In the genomic region with DNA sequence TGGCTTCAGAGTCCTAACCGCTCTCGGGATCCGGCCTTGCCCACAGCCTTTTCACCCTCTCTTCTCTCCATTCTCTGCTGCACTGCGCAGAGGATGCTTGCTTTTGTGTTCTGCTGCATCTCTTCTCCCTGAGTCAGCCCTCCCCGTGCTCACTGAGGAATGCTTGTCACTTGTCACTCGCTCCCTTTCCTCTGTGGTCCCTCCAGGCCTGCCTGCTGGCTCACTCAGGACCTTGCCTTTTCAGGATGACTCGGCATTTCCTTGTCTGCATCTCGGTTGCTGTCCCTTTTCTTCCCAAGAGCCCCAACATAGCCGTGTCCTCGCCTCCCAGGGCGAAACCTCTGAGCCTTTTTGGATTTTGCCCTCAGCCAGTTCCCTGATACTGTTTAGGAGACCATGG, we compare ENCODE assay signal across 14 mouse cellular contexts. TPM values are rescaled to one million over a fixed set of nuclear protein-coding genes. Genes with fewer than 3 reads are reported as not detected.
DNase-seq lines count a peak whose midpoint lies in the region; ATAC-seq and TF ChIP-seq lines count a peak whose summit lies in the region.
"Had no signal": no experiment of that assay in that cellular context is flagged by ENCODE, and none has a peak within 500 bp of the region (broad histone marks: within the 10 kb centered on the region; RNA-seq: fewer than 3 reads in every experiment).

No protein-coding gene starts in this region.

- no peaks in the 10 kb centered on the region for H3K9me3 ChIP-seq in heart, embryonic 12.5 days (replicated peaks)
- H3K9me3 ChIP-seq in hindbrain, embryonic 12.5 days (replicated peaks), result no peaks in the 10 kb centered on the region
- H3K9me3 ChIP-seq: embryonic facial prominence, embryonic 15.5 days had no signal

- H3K27ac ChIP-seq in heart, embryonic 12.5 days (ENCODE audit: poor library complexity, severe bottlenecking), result peak overlapping the region; percentile 68; the same call in 1 of the 2 replicates
- H3K27ac ChIP-seq in hindbrain, embryonic 12.5 days, result no peak overlapping the region
- H3K27ac ChIP-seq in small intestine, adult 2 months (ENCODE audit: insufficient read depth, low read depth, low read length), result peak overlapping the region; percentile 32; the same call in 1 of the 2 replicates
- H3K27ac ChIP-seq: embryonic facial prominence, embryonic 15.5 days had no signal

- TF ChIP-seq POLR2A in small intestine, adult 2 months (IDR thresholded peaks at IDR 0.05; ENCODE audit: low read depth, low read length), result no peak

- DNase-seq in heart, postnatal 4 days, result no peak
- DNase-seq in spleen, postnatal 36 days (ENCODE audit: low spot score in 2 of 2), result peak; percentile 16 to 38
- DNase-seq in spleen, adult 18-20 months, result no peak
- DNase-seq in cerebellum, postnatal 10 days, result no peak
- no peak for DNase-seq in urinary bladder, postnatal 10 days (ENCODE audit: low spot score)
- DNase-seq: heart, postnatal 36 days; kidney, postnatal 25 days; left cerebral cortex, postnatal 4 days; right cerebral cortex, postnatal 25 days; thymus, postnatal 25 days had no signal

- 0 out of 2 replicates have a peak overlapping the region, but pooled peaks have one; percentile 18 for H3K4me2 ChIP-seq in heart, embryonic 12.5 days
- no peak overlapping the region for H3K4me2 ChIP-seq in hindbrain, embryonic 12.5 days (replicated peaks)
- H3K4me2 ChIP-seq: embryonic facial prominence, embryonic 15.5 days had no signal

- H3K9ac ChIP-seq in heart, embryonic 12.5 days, result peak overlapping the region; percentile 34; the same call in 1 of the 2 replicates
- no peak overlapping the region for H3K9ac ChIP-seq in hindbrain, embryonic 12.5 days
- H3K9ac ChIP-seq: embryonic facial prominence, embryonic 15.5 days had no signal

- no peaks in the 10 kb centered on the region for H3K27me3 ChIP-seq in heart, embryonic 12.5 days (replicated peaks)
- no peaks in the 10 kb centered on the region for H3K27me3 ChIP-seq in hindbrain, embryonic 12.5 days
- no peaks in the 10 kb centered on the region for H3K27me3 ChIP-seq in small intestine, adult 2 months (ENCODE audit: control insufficient read depth, insufficient read depth, low read length)
- H3K27me3 ChIP-seq: embryonic facial prominence, embryonic 15.5 days had no signal

- H3K4me1 ChIP-seq in heart, embryonic 12.5 days (replicated peaks), result peaks cover 44% of the 10 kb centered on the region
- 0 out of 2 replicates have a peak, but pooled peaks cover 2% of the 10 kb centered on the region for H3K4me1 ChIP-seq in hindbrain, embryonic 12.5 days
- H3K4me1 ChIP-seq in small intestine, adult 2 months (ENCODE audit: control insufficient read depth, insufficient read depth, insufficient read length, low read length), result peaks cover 13% of the 10 kb centered on the region
- H3K4me1 ChIP-seq: embryonic facial prominence, embryonic 15.5 days had no signal

- 38% methylated on average over 11 of the region's 11 CpGs for whole genome bisulfite sequencing in heart, embryonic 12.5 days
- WGBS in hindbrain, embryonic 12.5 days, result 44% methylated on average over 11 of the region's 11 CpGs
- 61% methylated on average over 11 of the region's 11 CpGs for WGBS in small intestine, adult 2 months

- H3K4me3 ChIP-seq in heart, embryonic 12.5 days, result no peak overlapping the region
- no peak overlapping the region for H3K4me3 ChIP-seq in hindbrain, embryonic 12.5 days
- H3K4me3 ChIP-seq in small intestine, adult 2 months (ENCODE audit: low read depth, low read length), result no peak overlapping the region
- H3K4me3 ChIP-seq: embryonic facial prominence, embryonic 15.5 days had no signal

- no peak for TF ChIP-seq CTCF in small intestine, adult 2 months (IDR thresholded peaks at IDR 0.05; ENCODE audit: extremely low read depth, insufficient read length, insufficient replicate concordance, low read depth, low read length)

- peak; percentile 87 for ATAC-seq in heart, embryonic 12.5 days (ENCODE audit: insufficient number of reproducible peaks, low FRiP score)
- ATAC-seq in hindbrain, embryonic 12.5 days (ENCODE audit: low FRiP score), result peak; percentile 63; the same call in 1 of the 2 replicates

- peaks cover 33% of the 10 kb centered on the region for H3K36me3 ChIP-seq in heart, embryonic 12.5 days
- no peaks in the 10 kb centered on the region for H3K36me3 ChIP-seq in hindbrain, embryonic 12.5 days
- 0 out of 2 replicates have a peak, but pooled peaks cover 2% of the 10 kb centered on the region for H3K36me3 ChIP-seq in small intestine, adult 2 months (ENCODE audit: control insufficient read depth, insufficient read depth, low read length)

RNA-seq across cellular contexts. Expression of a gene that starts 15.8 kb away (rescaled TPM):
- polyA plus RNA-seq in heart, embryonic 12.5 days (2016; fragmentation: Nextera tagmentation; extraction: Ambion mirVana), result 72.6 and 73.2 TPM in 2 replicates
- total RNA-seq in heart, postnatal 4 days (2021), result 10 to 100 TPM; 48.8 to 50.5 TPM
- polyA plus RNA-seq in hindbrain, embryonic 12.5 days (2016; fragmentation: Nextera tagmentation; extraction: Ambion mirVana), result 39.0 and 43.1 TPM in 2 replicates
- polyA plus RNA-seq in small intestine, adult 2 months (2012; rRNA removed), result 12.2 and 13.6 TPM in 2 replicates

RNA-seq across cellular contexts. Expression of a gene that starts 53.5 kb away (rescaled TPM):
- polyA plus RNA-seq in heart, embryonic 12.5 days (2016; fragmentation: Nextera tagmentation; extraction: Ambion mirVana), result 2.1 and 3.3 TPM in 2 replicates
- total RNA-seq in heart, postnatal 4 days (2021), result 10 to 100 TPM; 17.4 to 18.0 TPM
- 3.0 and 3.4 TPM in 2 replicates for polyA plus RNA-seq in hindbrain, embryonic 12.5 days (2016; fragmentation: Nextera tagmentation; extraction: Ambion mirVana)
- polyA plus RNA-seq in small intestine, adult 2 months (2012; rRNA removed), result 3.4 and 10.8 TPM in 2 replicates

Comparison
In these comparisons a context has a peak if more than half of its experiments do, and no peak if none do; other contexts are left out.
1. DNase-seq: peak in spleen, postnatal 36 days (2 of 2); none in heart, postnatal 4 days (single experiment), spleen, adult 18-20 months (0 of 2), cerebellum, postnatal 10 days (0 of 2) and urinary bladder, postnatal 10 days (single experiment).